Mouse (Mus musculus): ENCODE data around the gene Cacna1d. TPM values are rescaled to one million over a fixed set of nuclear protein-coding genes. Genes with fewer than 3 reads are reported as not detected.

Gene Cacna1d
- total RNA-seq, 2 experiments from 2014 or later, result 46.3 to 56.7 TPM

DNA sequence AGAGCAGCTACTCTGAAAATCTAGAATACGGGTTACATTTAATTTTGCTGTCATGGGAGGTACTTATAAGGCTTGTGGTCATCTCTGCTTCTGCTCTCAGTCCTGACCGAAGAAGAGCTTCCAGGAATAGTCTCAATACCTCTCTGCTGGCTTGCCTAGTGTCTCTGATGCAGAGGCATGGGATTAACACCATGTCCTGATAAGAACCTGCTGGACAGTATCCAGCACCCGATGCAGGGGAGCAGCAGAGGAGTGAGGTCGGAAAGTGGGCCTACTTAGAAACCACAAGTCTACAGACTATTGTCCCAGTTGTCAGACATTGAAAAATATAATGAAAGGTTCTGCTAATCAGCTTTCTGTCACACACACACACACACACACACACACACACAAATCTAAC lies 81.9 kb downstream of the Cacna1d start:
- intact Hi-C loops (cut with DNase I), result no loop called here
- DNase-seq (ENCODE audit: low spot score in 2 of 2), result no peak

GRCm38 (mm10) chr14:30405456-30406225 lies 85.6 kb downstream of the Cacna1d start:
- DNase-seq (ENCODE audit: low spot score in 2 of 2), result no peak
- intact Hi-C loops (cut with DNase I), result no loop called here

DNA sequence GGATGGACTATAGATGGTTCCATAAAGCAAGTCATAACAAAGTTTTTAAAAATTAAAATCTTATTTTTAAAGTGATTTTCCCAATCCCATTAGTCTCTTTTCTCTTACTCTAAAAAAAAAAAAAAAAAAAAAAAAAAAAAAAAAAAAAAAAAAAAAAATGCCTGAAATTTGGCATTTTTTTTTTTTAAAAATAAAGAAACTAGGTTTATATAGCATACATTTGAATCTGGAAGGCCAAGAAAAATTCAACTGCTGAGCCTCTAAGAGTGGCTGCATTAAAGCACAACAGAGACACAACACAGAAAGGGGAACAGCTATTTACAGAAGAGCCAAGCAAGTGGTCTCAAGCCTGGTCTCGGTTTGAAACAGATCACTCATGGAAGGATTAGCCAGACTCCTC lies 112.9 kb downstream of the Cacna1d start:
- intact Hi-C loops (cut with DNase I), result no loop called here
- DNase-seq (ENCODE audit: low spot score in 2 of 2), result no peak

- intact Hi-C loops (cut with DNase I), result no loop called here
- no peak for DNase-seq (ENCODE audit: low spot score in 2 of 2)
These were observed 118.4 kb downstream of the Cacna1d start for GRCm38 (mm10) chr14:30372878-30373277.

DNA sequence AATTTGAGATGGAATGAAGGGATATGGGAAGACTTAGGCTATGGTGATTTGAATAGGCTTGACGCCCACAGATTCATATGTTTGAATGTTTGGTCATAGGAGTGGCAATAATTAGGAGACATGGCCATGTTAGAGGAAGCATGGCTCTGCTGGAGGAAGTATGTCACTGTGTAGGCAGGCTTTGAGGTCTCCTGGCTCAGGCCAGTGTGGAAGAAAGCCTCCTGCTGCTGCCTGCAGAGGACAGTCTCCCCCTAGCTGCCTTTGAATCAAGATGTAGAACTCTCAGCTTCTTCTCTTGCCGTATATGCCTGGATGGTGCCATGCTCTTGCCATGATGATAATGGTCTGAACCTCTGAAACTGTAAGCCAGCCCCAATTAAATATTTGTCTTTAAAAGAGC lies 120.2 kb downstream of the Cacna1d start:
- intact Hi-C loops (cut with DNase I), result no loop called here
- DNase-seq (ENCODE audit: low spot score in 2 of 2), result no peak

GRCm38 (mm10) chr14:30367074-30367473 lies 124.2 kb downstream of the Cacna1d start:
- intact Hi-C loops (cut with DNase I), result no loop called here
- no peak for DNase-seq (ENCODE audit: low spot score in 2 of 2)

DNA sequence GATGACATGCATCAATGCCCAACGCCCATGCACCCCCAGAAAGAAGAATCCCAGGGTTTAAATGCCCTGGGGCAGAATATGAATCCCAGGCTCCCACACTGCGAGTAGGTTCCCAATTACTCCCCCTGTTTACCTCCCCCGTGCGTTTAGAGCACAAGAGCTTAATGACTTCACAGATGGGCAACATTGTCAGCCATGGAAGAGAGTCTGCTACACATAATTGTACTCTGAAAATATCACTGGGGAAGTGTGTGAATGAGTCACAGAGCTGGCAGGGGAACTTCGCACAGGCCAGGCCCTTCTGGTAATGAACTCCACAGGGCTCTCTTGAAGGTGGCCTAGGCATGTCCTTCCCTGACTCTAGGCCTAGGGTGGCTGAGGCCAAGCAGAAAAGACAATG lies 125.4 kb downstream of the Cacna1d start:
- intact Hi-C loops (cut with DNase I), result no loop called here
- DNase-seq (ENCODE audit: low spot score in 2 of 2), result no peak

- no peak for DNase-seq (ENCODE audit: low spot score in 2 of 2)
- intact Hi-C loops (cut with DNase I), result no loop called here
These were observed 127.6 kb downstream of the Cacna1d start for GRCm38 (mm10) chr14:30363487-30364167.

DNA sequence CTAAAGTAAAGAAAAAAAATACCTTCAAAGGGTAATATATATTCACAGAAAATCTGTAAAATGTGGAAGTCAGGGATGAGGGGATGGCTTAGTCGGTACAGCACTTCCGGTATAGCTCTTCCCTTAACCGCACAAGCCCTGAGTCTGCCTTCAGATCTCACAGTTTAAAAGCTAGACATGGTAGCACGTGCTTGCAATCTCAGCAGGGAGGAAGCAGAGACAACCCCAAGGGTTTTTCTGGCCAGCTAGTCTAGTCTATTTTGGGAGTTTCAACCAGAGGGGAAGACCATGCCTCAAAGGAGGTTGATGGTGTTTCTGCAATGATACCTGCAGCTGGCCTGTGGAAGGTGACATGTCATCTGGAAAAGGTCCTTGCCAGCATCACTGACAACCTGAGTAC lies 128.9 kb downstream of the Cacna1d start:
- intact Hi-C loops (cut with DNase I), result no loop called here
- DNase-seq (ENCODE audit: low spot score in 2 of 2), result no peak

DNA sequence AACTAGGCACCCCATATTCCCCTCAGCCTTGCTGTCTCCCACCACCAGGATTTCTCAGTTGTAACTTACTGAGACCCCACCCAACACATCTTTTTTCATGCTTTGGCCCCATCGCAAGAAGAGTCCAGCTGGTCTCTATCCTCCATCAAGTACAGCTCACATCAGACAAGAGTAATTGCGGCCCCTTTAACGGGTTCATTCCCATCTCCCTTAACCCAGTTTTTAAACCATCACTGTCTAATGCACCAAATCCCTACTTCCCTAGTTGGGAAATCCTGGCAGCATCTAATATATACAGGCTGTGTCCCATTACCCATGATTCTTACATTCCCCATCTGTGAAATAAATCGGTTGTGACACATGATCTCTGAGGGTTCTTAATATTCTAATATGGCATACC lies 130.8 kb downstream of the Cacna1d start:
- intact Hi-C loops (cut with DNase I), result no loop called here
- no peak for DNase-seq (ENCODE audit: low spot score in 2 of 2)

GRCm38 (mm10) chr14:30360004-30360403 lies 131.3 kb downstream of the Cacna1d start:
- no peak for DNase-seq (ENCODE audit: low spot score in 2 of 2)
- intact Hi-C loops (cut with DNase I), result no loop called here

GRCm38 (mm10) chr14:30358028-30358427 lies 133.2 kb downstream of the Cacna1d start:
- no peak for DNase-seq (ENCODE audit: low spot score in 2 of 2)
- intact Hi-C loops (cut with DNase I), result loop anchor here (10.0 kb wide), 1 partner anchor 223 kb away; no protein-coding TSS in a partner anchor

- intact Hi-C loops (cut with DNase I), result loop anchor here (10.0 kb wide), 1 partner anchor 222 kb away; no protein-coding TSS in a partner anchor
- no peak for DNase-seq (ENCODE audit: low spot score in 2 of 2)
These were observed 134.8 kb downstream of the Cacna1d start for GRCm38 (mm10) chr14:30356456-30356855.

DNA sequence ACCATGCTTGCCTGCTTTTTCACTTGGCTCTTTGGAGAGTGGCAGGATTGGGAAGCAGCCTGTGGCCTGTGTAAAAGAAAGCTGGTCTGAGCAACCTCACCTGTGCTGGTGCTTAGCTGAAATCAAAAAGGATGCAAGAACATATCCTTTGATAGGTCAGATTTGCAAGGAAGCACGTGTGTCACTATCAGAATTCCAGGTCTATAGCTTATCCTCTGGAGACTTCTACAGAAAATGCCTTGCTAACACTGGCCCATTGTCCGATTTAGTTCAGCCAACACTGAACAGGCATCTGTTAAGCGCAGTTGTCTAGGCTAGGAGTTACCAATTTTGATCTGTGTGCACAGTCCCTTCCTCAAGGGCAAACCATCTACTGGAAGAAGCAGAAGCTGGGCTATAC lies 136.5 kb downstream of the Cacna1d start:
- intact Hi-C loops (cut with DNase I), result loop anchor here (5.0 to 10.0 kb wide), 2 partner anchors 103 to 220 kb away; no protein-coding TSS in a partner anchor
- DNase-seq (ENCODE audit: low spot score in 2 of 2), result no peak

DNA sequence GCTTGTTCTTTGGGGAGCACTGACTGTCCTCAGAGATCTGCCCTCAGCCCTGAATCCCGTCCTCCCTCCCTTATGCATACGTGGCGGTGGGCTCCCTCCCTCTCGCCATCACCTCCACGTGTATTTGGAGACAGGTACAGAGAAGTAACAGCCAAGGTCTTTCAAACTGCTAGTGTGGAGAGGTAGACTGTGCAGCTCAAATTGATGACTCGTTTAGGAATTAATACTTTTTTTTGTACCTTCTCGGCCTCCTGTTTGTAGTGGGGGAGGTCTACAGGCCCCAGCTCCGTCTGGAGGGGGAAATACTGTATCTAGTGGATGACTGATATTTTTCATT lies 137.2 kb downstream of the Cacna1d start:
- DNase-seq (ENCODE audit: low spot score in 2 of 2), result no peak
- intact Hi-C loops (cut with DNase I), result loop anchor here (5.0 to 10.0 kb wide), 2 partner anchors 103 to 219 kb away; no protein-coding TSS in a partner anchor

- intact Hi-C loops (cut with DNase I), result loop anchor here (5.0 to 10.0 kb wide), 2 partner anchors 104 to 219 kb away; no protein-coding TSS in a partner anchor
- DNase-seq (ENCODE audit: low spot score in 2 of 2), result no peak
These were observed 137.7 kb downstream of the Cacna1d start for GRCm38 (mm10) chr14:30353291-30354126.

DNA sequence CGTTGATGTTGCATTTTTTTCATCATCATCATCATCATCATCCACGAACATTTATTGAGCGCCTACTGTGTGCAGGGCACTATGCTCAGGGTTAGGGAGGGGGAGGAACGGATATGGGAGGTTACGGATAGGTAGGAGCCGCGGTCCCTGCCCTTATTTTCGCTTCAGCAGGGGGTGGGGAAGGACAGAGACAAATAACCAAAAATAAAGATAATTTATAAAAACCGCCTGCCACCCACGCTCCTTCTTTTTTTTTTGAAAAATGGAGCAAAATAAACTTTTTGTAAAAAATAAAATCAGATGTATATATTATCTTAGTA lies 138.3 kb downstream of the Cacna1d start:
- DNase-seq (ENCODE audit: low spot score in 2 of 2), result no peak
- intact Hi-C loops (cut with DNase I), result loop anchor here (5.0 to 10.0 kb wide), 2 partner anchors 104 to 218 kb away; no protein-coding TSS in a partner anchor

- intact Hi-C loops (cut with DNase I), result loop anchor here (5.0 to 10.0 kb wide), 2 partner anchors 105 to 218 kb away; no protein-coding TSS in a partner anchor
These were observed 138.9 kb downstream of the Cacna1d start for GRCm38 (mm10) chr14:30352061-30352950.

DNA sequence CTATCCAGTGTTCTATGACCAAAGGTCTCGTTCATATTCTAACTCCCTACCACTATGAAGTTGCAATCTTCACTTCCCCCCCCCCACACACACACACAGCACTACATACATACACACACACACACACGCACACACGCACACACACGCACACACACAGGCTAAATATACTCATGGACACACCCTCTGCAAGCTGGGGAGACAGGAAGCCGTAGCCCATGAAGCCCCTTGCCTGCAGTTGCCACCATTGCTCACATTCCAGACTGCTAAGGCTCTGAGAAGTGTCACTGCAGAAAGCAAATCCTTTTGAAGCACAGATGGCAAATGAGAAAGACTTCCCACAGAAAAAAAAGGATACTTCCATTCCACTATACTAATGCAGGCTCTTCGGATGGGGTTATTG lies 141.0 kb downstream of the Cacna1d start:
- no peak for DNase-seq (ENCODE audit: low spot score in 2 of 2)
- intact Hi-C loops (cut with DNase I), result loop anchor here (5.0 to 10.0 kb wide), 2 partner anchors 107 to 215 kb away; no protein-coding TSS in a partner anchor

More at GRCm38 (mm10) chr14:30352061-30352950, 138.9 kb downstream of the Cacna1d start:
- peak; percentile 52 to 80 for DNase-seq (ENCODE audit: low spot score in 2 of 2)

Measured in left cerebral cortex, postnatal 14 days (tissue).